Mouse (Mus musculus) gastrocnemius, postnatal 4 days (tissue): ENCODE measurements around the gene Stx1b. TPM values are rescaled to one million over a fixed set of nuclear protein-coding genes. Genes with fewer than 3 reads are reported as not detected.
A peak's percentile ranks its signal among the peaks of the same experiment; 100 is the strongest.
"Not testable (repeated sequence)": the region's sequence is repeated elsewhere in the genome, so short reads cannot be mapped to it uniquely, and the experiment has no call there.

Source experiments
- DNase-seq, 2 experiments: peaks; one replicate each; pipeline ENCODE4 v3.0.0; 2021 to 2022; ENCODE audit warnings: low spot score in 2 of 2, mixed read lengths in 2 of 2
- total RNA-seq, 2 experiments: library from RNA; stranded (reverse); gene quantifications; 2 replicates each; pipeline ENCODE4 v1.2.3; 2021

Stx1b gene
- total RNA-seq, 2 experiments from 2014 or later, result 4.7 to 6.3 TPM

DNA sequence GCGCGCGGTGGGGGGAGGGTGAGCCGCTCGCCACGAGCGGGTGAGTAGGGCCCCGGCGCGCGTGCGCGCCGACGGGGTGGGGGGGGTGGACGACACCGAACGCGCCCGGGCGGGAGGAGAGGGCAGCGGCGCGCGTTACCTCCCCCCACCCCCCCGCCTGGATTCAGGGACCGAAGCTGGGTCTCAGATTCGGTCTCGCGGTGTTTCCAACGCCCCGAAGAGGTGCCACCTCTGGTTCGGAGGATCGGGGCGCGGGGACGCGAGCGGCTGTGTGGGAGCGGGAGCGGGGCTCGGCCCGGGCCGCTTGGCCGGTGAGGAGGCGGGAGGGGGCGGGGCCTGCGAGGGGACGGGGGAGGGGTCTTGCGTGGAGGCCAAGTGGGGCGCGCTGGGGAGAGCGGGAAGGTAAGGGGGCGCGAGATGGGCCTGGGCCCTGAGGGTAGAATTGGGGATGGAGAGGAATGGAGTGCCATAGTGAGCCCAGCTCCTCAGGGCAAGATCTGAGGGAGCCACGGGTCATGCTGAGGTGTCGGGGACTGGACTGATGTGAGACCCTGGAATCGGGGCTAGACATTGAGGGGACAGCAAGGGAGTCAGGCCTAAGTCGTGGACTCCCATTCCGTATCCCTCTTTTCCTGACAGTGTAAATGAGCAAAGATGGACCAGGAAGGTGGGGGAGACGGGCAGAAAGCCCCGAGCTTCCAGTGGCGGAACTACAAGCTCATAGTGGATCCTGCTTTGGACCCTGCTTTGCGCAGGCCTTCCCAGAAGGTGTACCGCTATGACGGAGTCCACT is 46.7 kb downstream of the Stx1b start:
- DNase-seq, result peak; percentile 59 to 73

- peak; percentile 96 to 98 for DNase-seq
These were observed 47.4 kb downstream of the Stx1b start for GRCm38 (mm10) chr7:127776878-127777473.

- DNase-seq, result peak; percentile 77 to 90
These were observed 47.9 kb downstream of the Stx1b start, which contains the start of gene Setd1a for GRCm38 (mm10) chr7:127776426-127776825. Setd1a (plus strand) TSS chr7:127776670.

DNA sequence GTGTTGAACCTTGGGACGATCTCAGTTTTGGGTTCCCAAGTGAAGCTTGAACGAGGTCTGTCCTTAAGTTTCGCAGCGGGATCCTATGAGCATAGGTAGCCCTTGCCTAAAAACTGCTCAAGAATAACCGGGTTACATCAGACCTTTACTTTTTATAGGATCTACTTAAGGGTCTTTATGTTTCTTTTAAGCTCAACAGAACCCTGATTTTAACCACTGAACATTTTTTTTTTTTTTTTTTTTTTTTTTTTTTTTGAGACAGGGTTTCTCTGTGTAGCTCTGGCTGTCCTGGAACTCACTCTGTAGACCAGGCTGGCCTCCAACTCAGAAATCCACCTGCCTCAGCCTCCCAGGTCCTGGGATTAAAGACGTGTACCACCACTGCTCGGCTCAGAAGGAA is 48.5 kb downstream of the Stx1b start:
- DNase-seq, result not testable (repeated sequence)

- peak in 1 of 2 experiments; percentile 68 for DNase-seq
These were observed 50.5 kb downstream of the Stx1b start for GRCm38 (mm10) chr7:127773664-127774384.

GRCm38 (mm10) chr7:127772557-127772956 is 51.8 kb downstream of the Stx1b start:
- DNase-seq, result no peak

DNA sequence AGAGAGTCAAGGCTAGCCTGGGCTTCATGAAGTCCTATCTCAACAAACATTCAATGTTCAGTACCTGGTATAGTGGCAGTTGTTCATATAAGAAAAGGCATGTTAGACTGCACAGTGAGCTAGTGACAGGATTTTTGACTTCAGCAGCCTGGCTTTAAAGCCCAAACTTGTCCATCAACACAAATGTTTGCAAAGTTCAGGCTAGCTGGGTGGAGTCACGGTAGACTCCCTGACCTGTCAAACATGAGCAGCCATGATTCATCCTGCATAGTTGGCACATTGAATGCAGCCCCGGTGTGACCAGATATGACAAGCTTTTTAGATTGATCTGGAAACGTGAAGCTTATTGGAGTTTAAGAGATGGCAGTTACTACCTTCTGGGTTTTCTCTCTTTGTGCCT is 52.3 kb downstream of the Stx1b start:
- DNase-seq, result no peak

GRCm38 (mm10) chr7:127771262-127771661 is 53.1 kb downstream of the Stx1b start:
- DNase-seq, result no peak

DNA sequence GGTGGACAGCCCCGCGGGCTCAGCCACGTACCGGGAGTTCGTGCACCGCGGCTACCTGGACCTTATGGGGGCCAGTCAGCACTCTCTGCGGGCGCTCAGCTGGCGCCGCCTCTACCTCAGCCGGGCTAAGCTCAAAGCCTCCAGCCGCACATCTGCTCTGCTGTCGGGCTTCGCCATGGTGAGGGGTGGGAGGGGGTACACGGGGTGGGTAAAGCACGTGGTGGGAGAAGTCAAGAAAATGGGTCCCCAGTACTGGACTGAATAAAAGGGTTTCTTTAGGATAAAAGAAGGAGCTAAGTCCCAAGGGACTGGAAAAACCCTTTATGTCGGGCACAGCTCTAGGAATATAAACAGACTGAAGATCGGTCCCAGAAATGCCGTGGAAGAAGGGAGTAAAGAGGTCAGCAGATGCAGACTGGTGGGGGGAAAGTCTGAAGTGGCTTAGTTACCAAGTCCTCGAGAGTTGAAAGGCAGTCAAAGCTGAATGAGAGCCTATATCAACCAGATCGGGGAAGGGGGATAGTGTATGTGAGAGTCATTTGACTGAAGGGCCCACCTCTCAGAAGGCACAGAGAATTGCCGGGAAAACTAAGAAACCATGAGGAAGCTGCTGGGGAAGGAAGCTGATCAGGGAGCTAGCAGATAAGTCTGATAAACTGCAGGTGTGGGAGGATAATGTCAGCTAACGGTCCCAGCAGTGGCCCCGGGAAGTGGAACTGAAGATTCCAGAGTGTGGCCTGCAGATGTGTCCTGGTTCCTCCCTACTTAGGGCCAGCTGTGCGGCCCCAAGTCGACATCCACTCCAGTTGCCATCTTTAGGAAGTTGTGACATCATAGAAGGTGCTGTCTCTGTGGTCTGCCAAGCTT is 54.1 kb downstream of the Stx1b start:
- no peak for DNase-seq

- DNase-seq, result peak; percentile 71 to 88
These were observed 54.7 kb downstream of the Stx1b start, which contains the start of gene Orai3 for GRCm38 (mm10) chr7:127769651-127770038. Orai3 (plus strand) TSS chr7:127769815.

GRCm38 (mm10) chr7:127768997-127769593 is 55.3 kb downstream of the Stx1b start:
- DNase-seq, result peak; percentile 78 to 90

- DNase-seq, result no peak
These were observed 55.9 kb downstream of the Stx1b start for GRCm38 (mm10) chr7:127768346-127768996.

- DNase-seq, result no peak
These were observed 56.5 kb downstream of the Stx1b start for GRCm38 (mm10) chr7:127767671-127768345.

DNA sequence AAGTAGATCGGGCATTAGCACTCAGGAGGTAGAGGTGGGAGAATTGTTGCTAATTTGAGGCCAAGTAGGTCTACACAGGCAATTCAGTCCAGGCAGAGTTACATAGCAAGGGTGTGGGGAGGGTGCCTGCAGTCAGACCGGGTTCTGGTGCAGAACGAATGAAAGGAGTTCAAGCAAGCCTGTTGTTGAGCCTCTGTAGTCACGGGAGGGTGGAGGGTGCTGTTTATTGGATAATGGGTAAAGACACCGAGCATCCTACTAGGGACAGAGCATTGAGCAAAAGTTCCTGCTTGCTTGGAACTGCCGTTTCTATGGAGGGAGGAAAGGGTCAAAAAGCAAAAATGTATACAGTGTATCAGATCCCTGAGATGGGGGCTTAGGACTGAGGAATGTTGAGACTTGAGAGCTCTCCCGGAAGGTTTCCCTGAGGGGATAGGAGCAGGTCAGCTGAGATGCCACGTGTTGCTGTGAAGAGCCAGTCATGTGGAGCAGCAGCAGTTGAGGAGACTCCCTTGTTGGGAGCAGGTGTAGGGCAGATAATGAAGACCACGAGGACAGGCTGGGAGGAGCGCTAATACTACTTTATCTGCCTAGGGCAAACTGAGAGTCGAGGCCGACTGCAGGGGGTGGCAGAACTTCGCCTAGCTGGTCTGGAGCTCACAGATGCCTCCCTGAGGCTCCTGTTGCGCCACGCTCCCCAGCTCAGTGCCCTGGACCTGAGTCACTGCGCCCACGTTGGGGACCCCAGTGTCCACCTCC is 57.3 kb downstream of the Stx1b start:
- DNase-seq, result no peak

GRCm38 (mm10) chr7:127765756-127766155 is 58.6 kb downstream of the Stx1b start:
- no peak for DNase-seq

- no peak for DNase-seq
These were observed 60.7 kb downstream of the Stx1b start for GRCm38 (mm10) chr7:127763642-127764041.

GRCm38 (mm10) chr7:127761026-127761425 is 63.3 kb downstream of the Stx1b start:
- DNase-seq, result peak in 1 of 2 experiments; percentile 73

DNA sequence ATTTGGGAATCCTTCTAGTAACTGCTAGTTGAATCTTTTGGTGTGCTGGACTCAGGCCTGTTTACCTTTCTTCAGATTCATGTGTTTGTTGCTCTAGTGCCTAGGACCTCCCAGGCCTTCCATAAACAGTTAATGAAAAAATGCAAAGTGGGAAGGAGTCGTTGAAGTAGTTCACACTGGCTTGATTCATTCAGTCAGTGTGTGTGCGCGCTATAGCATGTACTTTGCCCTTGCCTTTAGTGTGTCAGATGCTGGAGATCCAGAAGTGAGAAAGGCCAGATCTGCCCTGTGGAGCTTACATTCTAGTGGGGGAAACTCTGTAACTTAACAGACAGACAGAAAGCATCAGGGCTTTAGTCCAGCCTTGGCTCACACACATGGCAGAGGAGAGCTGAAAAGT is 63.9 kb downstream of the Stx1b start:
- DNase-seq, result no peak

GRCm38 (mm10) chr7:127759716-127760115 is 64.6 kb downstream of the Stx1b start:
- no peak for DNase-seq
